Comparison of ENCODE assay signal across 9 mouse cellular contexts in genomic region chr11:98002627-98003026, GRCm38 (mm10). TPM values are rescaled to one million over a fixed set of nuclear protein-coding genes. Genes with fewer than 3 reads are reported as not detected.
DNase-seq lines count a peak whose midpoint lies in the region; ATAC-seq and TF ChIP-seq lines count a peak whose summit lies in the region.
"Had no signal": no experiment of that assay in that cellular context is flagged by ENCODE, and none has a peak within 500 bp of the region (broad histone marks: within the 10 kb centered on the region; RNA-seq: fewer than 3 reads in every experiment).

No protein-coding gene starts in this region.

- peaks cover 15% of the 10 kb centered on the region; the same call in 1 of the 2 replicates for H3K27me3 ChIP-seq in intestine, postnatal 0 days (replicated peaks; ENCODE audit: control insufficient read depth, insufficient read depth, low read length)
- H3K27me3 ChIP-seq: hindbrain, embryonic 15.5 days had no signal

- H3K4me1 ChIP-seq in intestine, postnatal 0 days (replicated peaks; ENCODE audit: control insufficient read depth, insufficient read depth, low read length) = 0 out of 2 replicates have a peak, but pooled peaks cover 3% of the 10 kb centered on the region

- peak overlapping the region; percentile 14; the same call in 1 of the 2 replicates for H3K4me3 ChIP-seq in intestine, postnatal 0 days (ENCODE audit: low read depth, low read length)
- H3K4me3 ChIP-seq: hindbrain, embryonic 15.5 days had no signal

- 27% methylated on average over 12 of the region's 12 CpGs for WGBS in intestine, postnatal 0 days

- H3K4me2 ChIP-seq in intestine, postnatal 0 days (replicated peaks; ENCODE audit: low read depth) = peak overlapping the region; percentile 52
- H3K4me2 ChIP-seq: hindbrain, embryonic 15.5 days had no signal

- H3K36me3 ChIP-seq in intestine, postnatal 0 days (ENCODE audit: control insufficient read depth, insufficient read depth) = no peaks in the 10 kb centered on the region

- peak; percentile 80 for TF ChIP-seq CTCF in intestine, postnatal 0 days (IDR thresholded peaks at IDR 0.05; ENCODE audit: low read depth)

- H3K27ac ChIP-seq in intestine, postnatal 0 days (ENCODE audit: low read depth, low read length) = no peak overlapping the region
- H3K27ac ChIP-seq: hindbrain, embryonic 15.5 days had no signal

- H3K9me3 ChIP-seq in intestine, postnatal 0 days (ENCODE audit: control insufficient read depth) = no peaks in the 10 kb centered on the region
- H3K9me3 ChIP-seq: hindbrain, embryonic 15.5 days had no signal

- H3K9ac ChIP-seq in intestine, postnatal 0 days (ENCODE audit: low read depth, low read length) = no peak overlapping the region
- H3K9ac ChIP-seq: hindbrain, embryonic 15.5 days had no signal

- DNase-seq in right cerebral cortex, postnatal 10 days (ENCODE audit: low spot score in 2 of 2) = peak; percentile 81 to 82
- no peak for DNase-seq in right cerebral cortex, adult 18-20 months
- DNase-seq in cerebellum, adult 8-10 months = peak; percentile 77
- DNase-seq in forelimb bud, embryonic 11.5 days (ENCODE audit: low read depth, low spot score) = peak; percentile 83
- peak; percentile 75 to 83 for DNase-seq in lung, adult 18-20 months
- peak; percentile 76 for DNase-seq in ovary, postnatal 14 days (ENCODE audit: low spot score)
- peak; percentile 99 for DNase-seq in thymus, postnatal 4 days

- ATAC-seq in intestine, postnatal 0 days = 0 out of 2 replicates have a peak, but pooled peaks have one; percentile 3

RNA-seq across cellular contexts. Expression of gene Arl5c, which starts 6.6 kb away (rescaled TPM):
- polyA plus RNA-seq in intestine, postnatal 0 days (2015; fragmentation: Nextera tagmentation; extraction: Ambion mirVana) = 4.2 and 4.4 TPM in 2 replicates

RNA-seq across cellular contexts. Expression of gene Plxdc1, which starts 16.4 kb away (rescaled TPM):
- polyA plus RNA-seq in intestine, postnatal 0 days (2015; fragmentation: Nextera tagmentation; extraction: Ambion mirVana) = 0.30 and 0.31 TPM in 2 replicates

RNA-seq across cellular contexts. Expression of gene Cacnb1, which starts 20.2 kb away (rescaled TPM):
- polyA plus RNA-seq in intestine, postnatal 0 days (2015; fragmentation: Nextera tagmentation; extraction: Ambion mirVana) = 2.8 and 3.2 TPM in 2 replicates

RNA-seq across cellular contexts. Expression of gene Rpl19, which starts 23.9 kb away (rescaled TPM):
- 668 and 699 TPM in 2 replicates for polyA plus RNA-seq in intestine, postnatal 0 days (2015; fragmentation: Nextera tagmentation; extraction: Ambion mirVana)

RNA-seq across cellular contexts. Expression of gene Stac2, which starts 50.6 kb away (rescaled TPM):
- polyA plus RNA-seq in intestine, postnatal 0 days (2015; fragmentation: Nextera tagmentation; extraction: Ambion mirVana) = 0.13 TPM in 1 of 2 replicates, not detected in the other
